Mouse (Mus musculus): ENCODE data around the gene Syt8. TPM values are rescaled to one million over a fixed set of nuclear protein-coding genes. Genes with fewer than 3 reads are reported as not detected.

The Syt8 gene
- polyA plus RNA-seq, 1 experiment from 2014 or later, result 0.60 TPM

- no peaks in the 10 kb centered on the region for H3K27me3 ChIP-seq
- no peaks in the 10 kb centered on the region for H3K9me3 ChIP-seq
- H3K4me2 ChIP-seq, result peak overlapping the region; percentile 2; the same call in 1 of the 2 replicates
- H3K36me3 ChIP-seq, result peaks cover 33% of the 10 kb centered on the region
- peak overlapping the region; percentile 93 for H3K27ac ChIP-seq
- WGBS, result 28% methylated on average over 8 of the region's 8 CpGs
- no peak overlapping the region for H3K9ac ChIP-seq (replicated peaks)
- no peak overlapping the region for H3K4me3 ChIP-seq (replicated peaks)
- ATAC-seq (ENCODE audit: insufficient number of reproducible peaks, insufficient read depth, low FRiP score, low TSS enrichment, low read depth), result peak; percentile 51
- peaks cover 73% of the 10 kb centered on the region for H3K4me1 ChIP-seq (replicated peaks)
Observed at GRCm38 (mm10) chr7:142486751-142487162, 52.1 kb downstream of the Syt8 start.

GRCm38 (mm10) chr7:142487341-142487859 lies 52.8 kb downstream of the Syt8 start:
- peak; percentile 57 for ATAC-seq (ENCODE audit: insufficient number of reproducible peaks, insufficient read depth, low FRiP score, low TSS enrichment, low read depth)
- Histone ChIP-seq H3K27me3 (no peaks in the 10 kb centered on the region), H3K9me3 (no peaks in the 10 kb centered on the region), H3K27ac (peak overlapping the region; percentile 93), H3K36me3 (peaks cover 39% of the 10 kb centered on the region), H3K4me2 (0 out of 2 replicates have a peak overlapping the region, but pooled peaks have one; percentile 0), H3K4me3 (replicated peaks) (no peak overlapping the region), H3K4me1 (replicated peaks) (peaks cover 66% of the 10 kb centered on the region), H3K9ac (replicated peaks) (no peak overlapping the region)
- WGBS, result 23% methylated on average over 9 of the region's 9 CpGs

- Histone ChIP-seq H3K9ac (replicated peaks) (no peak overlapping the region), H3K4me3 (replicated peaks) (no peak overlapping the region), H3K4me2 (0 out of 2 replicates have a peak overlapping the region, but pooled peaks have one; percentile 0), H3K27me3 (no peaks in the 10 kb centered on the region), H3K9me3 (no peaks in the 10 kb centered on the region), H3K4me1 (replicated peaks) (peaks cover 63% of the 10 kb centered on the region), H3K27ac (peak overlapping the region; percentile 93), H3K36me3 (peaks cover 39% of the 10 kb centered on the region)
- 76% methylated on average over 3 of the region's 3 CpGs for WGBS
- ATAC-seq (ENCODE audit: insufficient number of reproducible peaks, insufficient read depth, low FRiP score, low TSS enrichment, low read depth), result no peak
Observed at GRCm38 (mm10) chr7:142488053-142488452, 53.4 kb downstream of the Syt8 start.

Other genes starting within 250 kb of the Syt8 start
- gene Gm10153, start 244.5 kb upstream of the Syt8 start, polyA plus RNA-seq (2016; fragmentation: Nextera tagmentation; extraction: Ambion mirVana), result not detected in 2 replicates
- gene Krtap5-3, start 233.5 kb upstream of the Syt8 start, polyA plus RNA-seq (2016; fragmentation: Nextera tagmentation; extraction: Ambion mirVana), result not detected in 2 replicates
- gene Gm7579, start 223.0 kb upstream of the Syt8 start, polyA plus RNA-seq (2016; fragmentation: Nextera tagmentation; extraction: Ambion mirVana), result not detected in 2 replicates
- not detected in 2 replicates for gene Krtap5-5, start 204.9 kb upstream of the Syt8 start, polyA plus RNA-seq (2016; fragmentation: Nextera tagmentation; extraction: Ambion mirVana)
- not detected in 2 replicates for gene Gm40460, start 193.8 kb upstream of the Syt8 start, polyA plus RNA-seq (2016; fragmentation: Nextera tagmentation; extraction: Ambion mirVana)
- gene Gm2431, start 176.5 kb upstream of the Syt8 start, polyA plus RNA-seq (2016; fragmentation: Nextera tagmentation; extraction: Ambion mirVana), result not detected in 2 replicates
- gene Gm4559, start 160.5 kb upstream of the Syt8 start, polyA plus RNA-seq (2016; fragmentation: Nextera tagmentation; extraction: Ambion mirVana), result not detected in 2 replicates
- not detected in 2 replicates for gene Krtap5-1, start 137.7 kb upstream of the Syt8 start, polyA plus RNA-seq (2016; fragmentation: Nextera tagmentation; extraction: Ambion mirVana)
- not detected in 2 replicates for gene Krtap5-4, start 131.3 kb upstream of the Syt8 start, polyA plus RNA-seq (2016; fragmentation: Nextera tagmentation; extraction: Ambion mirVana)
- gene Ifitm10, start 61.1 kb upstream of the Syt8 start, polyA plus RNA-seq (2016; fragmentation: Nextera tagmentation; extraction: Ambion mirVana), result 0.27 and 0.33 TPM in 2 replicates
- 0.63 and 3.4 TPM in 2 replicates for gene Gm49369, start 52.2 kb upstream of the Syt8 start, polyA plus RNA-seq (2016; fragmentation: Nextera tagmentation; extraction: Ambion mirVana)
- gene Ctsd, start 46.8 kb upstream of the Syt8 start, polyA plus RNA-seq (2016; fragmentation: Nextera tagmentation; extraction: Ambion mirVana), result 135 and 145 TPM in 2 replicates
- 14.4 and 15.3 TPM in 2 replicates for gene Tnni2, start 7.0 kb downstream of the Syt8 start, polyA plus RNA-seq (2016; fragmentation: Nextera tagmentation; extraction: Ambion mirVana)
- gene Lsp1, start 26.0 kb downstream of the Syt8 start, polyA plus RNA-seq (2016; fragmentation: Nextera tagmentation; extraction: Ambion mirVana), result 30.2 and 30.3 TPM in 2 replicates
- gene Tnnt3, start 64.0 kb downstream of the Syt8 start, polyA plus RNA-seq (2016; fragmentation: Nextera tagmentation; extraction: Ambion mirVana), result 14.3 and 17.3 TPM in 2 replicates
- gene Mrpl23, start 97.8 kb downstream of the Syt8 start, polyA plus RNA-seq (2016; fragmentation: Nextera tagmentation; extraction: Ambion mirVana), result 29.4 and 33.3 TPM in 2 replicates
- gene Igf2, start 232.0 kb downstream of the Syt8 start, polyA plus RNA-seq (2016; fragmentation: Nextera tagmentation; extraction: Ambion mirVana), result 815 and 938 TPM in 2 replicates
- not detected in 2 replicates for gene Gm49394, start 235.1 kb downstream of the Syt8 start, polyA plus RNA-seq (2016; fragmentation: Nextera tagmentation; extraction: Ambion mirVana)

Measured in limb, embryonic 12.5 days (tissue).